Mouse (Mus musculus) C2C12 (cell line): ENCODE results near the gene Dtwd1.

ENCODE experiments used
- CEBPB ChIP-seq: IDR thresholded peaks from one replicate; pipeline ENCODE4 v1.6.1; 2011; ENCODE audit warnings: low read depth, mild to moderate bottlenecking, control low read depth, moderate library complexity
- CTCF ChIP-seq: IDR thresholded peaks from one replicate; pipeline ENCODE4 v1.5.1; 2011; ENCODE audit not compliant: control insufficient read depth, insufficient read depth, insufficient read length
- FOSL1 ChIP-seq: IDR thresholded peaks from one replicate; pipeline ENCODE4 v1.8.0; 2011; ENCODE audit warnings: mild to moderate bottlenecking, low read length; ENCODE audit not compliant: poor library complexity, insufficient read depth, severe bottlenecking
- MAX ChIP-seq: IDR thresholded peaks from one replicate; pipeline ENCODE4 v1.6.1; 2011; ENCODE audit warnings: mild to moderate bottlenecking, control low read depth
- MYOG ChIP-seq: IDR thresholded peaks from one replicate; pipeline ENCODE4 v1.6.1; 2011; ENCODE audit not compliant: control insufficient read depth, insufficient read length; ENCODE audit errors: extremely low read depth
- USF1 ChIP-seq: IDR thresholded peaks from one replicate; pipeline ENCODE4 v1.6.1; 2011; ENCODE audit warnings: low read depth, mild to moderate bottlenecking, control low read depth, moderate library complexity

DNA sequence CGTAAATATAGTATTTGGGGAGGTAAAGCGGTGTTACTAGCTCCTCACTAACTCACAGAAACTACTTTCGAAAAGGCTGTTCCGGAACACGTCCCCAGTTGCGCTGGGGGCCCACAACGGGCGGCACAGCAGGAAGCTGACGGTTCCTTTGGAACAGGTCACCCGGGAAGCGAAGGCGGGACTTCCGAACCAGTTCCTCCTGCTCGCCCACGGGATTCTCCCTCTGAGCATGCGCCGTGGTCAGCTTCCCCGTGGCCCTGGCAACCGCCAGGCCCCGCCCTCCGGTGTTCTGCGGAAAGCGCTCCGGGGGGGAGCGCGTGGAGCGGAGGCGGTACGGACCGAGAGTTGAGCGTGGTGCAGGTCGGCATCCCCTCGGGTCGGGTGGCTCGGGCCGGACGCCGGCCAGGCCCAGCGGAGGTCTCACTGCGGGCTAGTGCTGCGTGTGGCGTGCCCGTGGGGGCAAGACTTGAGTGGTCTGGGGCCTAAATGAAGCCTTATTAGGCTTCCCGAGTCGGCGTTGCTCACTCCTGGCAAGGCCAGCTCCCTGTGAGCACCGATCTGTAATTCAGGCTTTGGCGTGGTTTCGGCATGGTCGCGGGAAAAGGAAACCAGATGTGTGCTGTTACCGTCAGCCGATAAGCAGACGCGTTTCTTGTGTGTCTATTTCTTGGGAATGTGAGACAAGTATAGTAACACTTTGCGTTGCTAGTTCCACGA is at the start of gene Dtwd1, which contains the start of gene Fam227b:
- TF ChIP-seq CTCF (no peak), CEBPB (no peak), MAX (peak; percentile 84), FOSL1 (no peak), USF1 (no peak), MYOG (no peak)
